Mouse (Mus musculus) hindlimb bud, embryonic 11.5 days (tissue): ENCODE results near the gene Pogz.
"Not testable (repeated sequence)": the region's sequence is repeated elsewhere in the genome, so short reads cannot be mapped to it uniquely, and the experiment has no call there.

Source experiments
- DNase-seq: peaks from one replicate; pipeline ENCODE4 v3.0.0-alpha.2; 2012; ENCODE audit warnings: low read depth, low spot score; ENCODE audit errors: extremely low spot score

Gene Pogz

DNA sequence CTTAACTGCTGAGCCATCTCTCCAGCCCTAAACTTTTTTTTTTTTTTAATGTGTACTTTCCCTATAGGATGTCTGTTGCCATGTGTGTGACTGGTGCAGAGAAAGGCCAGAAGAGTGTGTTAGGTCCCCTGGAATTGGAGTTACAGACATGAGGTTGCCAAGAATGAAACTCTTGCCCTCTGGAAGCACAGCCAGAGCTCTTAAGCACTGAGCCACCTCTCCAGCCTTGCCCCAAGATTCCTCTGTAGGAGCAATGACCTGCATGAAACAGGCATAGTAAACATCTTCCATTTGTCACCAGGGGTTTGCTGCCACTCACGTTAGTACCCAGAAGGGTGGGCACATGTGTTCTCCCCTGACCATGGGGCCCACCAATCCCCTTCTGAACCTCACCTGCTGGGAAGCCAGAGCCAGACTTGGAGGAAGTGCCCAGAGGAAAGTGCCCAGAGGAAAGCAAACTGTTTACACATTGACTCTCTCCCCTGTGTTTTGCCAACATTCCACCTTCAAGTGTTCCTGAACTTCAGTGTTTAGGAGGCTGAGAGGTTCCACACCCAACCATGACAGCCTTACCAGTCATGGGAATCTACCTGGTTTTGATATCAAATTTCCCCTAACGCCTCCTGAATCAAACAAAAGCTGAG lies 73.8 kb downstream of the Pogz start:
- no peak for DNase-seq

- no peak for DNase-seq
Observed at GRCm38 (mm10) chr3:94913801-94914200, 76.4 kb downstream of the Pogz start.

- DNase-seq = no peak
Observed at GRCm38 (mm10) chr3:94915903-94916741, 78.8 kb downstream of the Pogz start.

DNA sequence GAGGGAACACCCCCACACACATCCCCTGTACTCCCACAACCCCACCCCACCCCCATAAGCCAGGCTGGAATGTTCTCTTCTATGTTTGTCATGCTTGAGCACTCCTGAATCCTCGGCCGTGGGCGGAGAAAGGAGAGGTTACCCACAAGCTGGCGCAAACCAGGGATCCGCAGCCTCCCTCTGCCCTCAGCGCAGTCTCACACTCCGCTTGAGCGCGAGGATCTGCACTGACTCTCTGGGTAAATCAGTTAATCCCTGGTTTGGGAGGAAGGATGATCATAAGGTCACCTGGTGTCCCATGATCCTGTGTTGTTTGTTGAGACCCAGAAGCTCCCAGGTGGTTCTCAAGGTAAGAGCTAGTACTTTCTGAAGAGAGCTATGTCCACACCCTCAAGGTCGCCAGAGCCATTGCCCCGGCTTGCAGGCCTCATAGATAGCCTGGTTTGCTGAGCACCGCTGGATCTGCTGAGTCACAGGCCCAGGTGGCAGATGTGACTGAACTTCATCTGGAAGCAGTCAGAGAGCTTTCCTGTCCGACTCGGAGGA lies 80.5 kb downstream of the Pogz start:
- DNase-seq = no peak

GRCm38 (mm10) chr3:94918845-94919244 lies 81.5 kb downstream of the Pogz start:
- no peak for DNase-seq

DNA sequence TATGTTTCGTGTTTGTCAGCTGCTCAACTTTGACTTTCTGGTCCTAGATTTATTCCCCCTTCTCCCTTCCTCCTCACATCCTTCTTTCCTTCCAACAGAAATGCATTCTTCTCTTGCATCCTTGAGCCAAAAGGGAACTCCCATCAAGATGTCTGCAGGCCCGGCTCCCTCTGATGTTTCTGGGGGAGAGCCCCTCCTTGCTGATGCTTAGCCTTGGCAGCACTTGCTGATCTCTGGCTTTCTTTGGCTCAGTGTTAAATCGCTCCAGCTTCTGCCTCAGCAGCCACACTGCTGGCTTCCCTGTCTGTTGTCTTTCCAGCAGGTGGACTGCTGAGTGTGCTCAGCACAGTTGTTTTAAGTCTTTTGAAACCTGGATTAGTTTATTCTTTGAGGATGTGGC lies 83.7 kb downstream of the Pogz start:
- DNase-seq = no peak

- DNase-seq = no peak
Observed at GRCm38 (mm10) chr3:94922333-94922732, 85.0 kb downstream of the Pogz start.

- DNase-seq = no peak
Observed at GRCm38 (mm10) chr3:94924688-94925087, 87.3 kb downstream of the Pogz start.

DNA sequence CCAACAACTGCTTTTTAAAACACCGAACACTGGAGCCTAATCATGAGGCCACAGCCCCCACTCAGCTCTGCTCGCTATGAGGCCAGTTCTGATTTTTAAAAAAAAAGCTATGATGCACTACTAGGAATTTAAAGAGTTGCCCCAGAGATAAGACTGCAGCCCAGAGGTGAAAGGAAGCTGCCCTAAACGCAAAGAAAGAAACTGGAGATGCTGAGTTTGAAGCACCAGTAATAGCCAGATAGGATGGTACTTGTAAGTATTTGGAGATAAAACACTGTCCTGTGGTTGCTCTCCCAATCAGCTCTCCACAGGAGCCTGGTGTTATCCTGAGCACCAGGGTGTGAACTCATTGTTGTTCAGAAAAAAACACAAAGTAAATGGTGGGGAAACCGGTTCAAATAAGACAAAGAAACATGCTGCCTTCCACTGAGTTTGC lies 89.0 kb downstream of the Pogz start:
- not testable (repeated sequence) for DNase-seq

GRCm38 (mm10) chr3:94928979-94929378 lies 91.6 kb downstream of the Pogz start:
- DNase-seq = not testable (repeated sequence)

DNA sequence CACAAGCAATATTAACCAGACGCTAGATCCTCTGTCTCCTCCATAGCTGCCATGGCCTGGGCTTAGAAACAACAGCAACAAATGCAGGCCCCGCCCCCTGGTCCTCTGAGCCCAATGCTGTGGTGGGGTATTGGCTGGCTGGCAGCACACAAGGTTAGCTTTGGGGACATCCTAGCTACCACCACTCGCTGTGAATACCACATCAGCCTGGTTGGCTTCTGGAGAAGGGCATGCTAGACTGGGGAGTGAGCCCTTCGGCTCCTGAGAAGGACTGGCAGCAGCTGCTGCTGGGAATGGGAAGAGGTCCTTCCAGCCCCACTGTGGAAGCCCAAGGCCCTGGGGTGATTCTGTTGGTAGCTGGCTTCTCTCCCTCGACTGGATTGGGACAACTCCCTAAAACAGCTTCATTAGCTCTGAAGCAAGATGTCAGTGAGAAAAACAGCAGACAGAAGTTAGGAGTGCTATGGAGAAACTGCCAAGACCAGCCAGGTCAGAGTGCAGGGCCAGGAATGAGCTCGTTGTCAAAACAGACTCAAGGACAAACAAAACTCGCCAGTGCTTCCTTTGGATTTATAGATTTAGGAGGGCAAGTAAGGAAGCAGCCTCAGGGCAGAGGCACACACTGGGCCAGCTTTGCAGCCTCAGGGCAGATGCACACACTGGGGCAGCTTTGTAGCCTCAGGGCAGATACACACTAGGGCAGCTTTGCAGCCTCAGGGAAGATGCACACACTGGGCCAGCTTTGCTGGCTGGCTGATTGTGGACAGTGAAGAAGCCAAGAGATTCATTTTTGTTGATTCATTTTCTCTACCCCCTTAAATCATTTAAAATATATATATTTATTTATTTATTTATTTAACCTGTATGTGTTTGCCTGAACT lies 93.3 kb downstream of the Pogz start:
- not testable (repeated sequence) for DNase-seq

- DNase-seq = not testable (repeated sequence)
Observed at GRCm38 (mm10) chr3:94931427-94932082, 94.2 kb downstream of the Pogz start.
